Mouse (Mus musculus): Measurements from ENCODE around the gene Ptprn2.

Ptprn2 gene

GRCm38 (mm10) chr12:117187167-117187566 lies 701.6 kb downstream of the Ptprn2 start:
- DNase-seq, result no peak

GRCm38 (mm10) chr12:117192001-117192400 lies 706.5 kb downstream of the Ptprn2 start:
- DNase-seq, result no peak

- peak; percentile 85 for DNase-seq
These were observed 711.4 kb downstream of the Ptprn2 start for GRCm38 (mm10) chr12:117196721-117197425.

- DNase-seq, result no peak
These were observed 712.6 kb downstream of the Ptprn2 start for GRCm38 (mm10) chr12:117198093-117198492.

GRCm38 (mm10) chr12:117200117-117200516 lies 714.6 kb downstream of the Ptprn2 start:
- peak; percentile 66 for DNase-seq

GRCm38 (mm10) chr12:117200590-117200989 lies 715.1 kb downstream of the Ptprn2 start:
- DNase-seq, result peak; percentile 41

GRCm38 (mm10) chr12:117203506-117203905 lies 718.0 kb downstream of the Ptprn2 start:
- no peak for DNase-seq

- no peak for DNase-seq
These were observed 719.4 kb downstream of the Ptprn2 start for GRCm38 (mm10) chr12:117204905-117205304.

GRCm38 (mm10) chr12:117207421-117208120 lies 722.1 kb downstream of the Ptprn2 start:
- DNase-seq, result no peak

- DNase-seq, result no peak
These were observed 724.9 kb downstream of the Ptprn2 start for GRCm38 (mm10) chr12:117210467-117210866.

GRCm38 (mm10) chr12:117213531-117213930 lies 728.0 kb downstream of the Ptprn2 start:
- DNase-seq, result no peak

- DNase-seq, result no peak
These were observed 728.8 kb downstream of the Ptprn2 start for GRCm38 (mm10) chr12:117214272-117214671.

GRCm38 (mm10) chr12:117214919-117215318 lies 729.4 kb downstream of the Ptprn2 start:
- DNase-seq, result no peak

GRCm38 (mm10) chr12:117221909-117222308 lies 736.4 kb downstream of the Ptprn2 start:
- no peak for DNase-seq

- DNase-seq, result no peak
These were observed 738.5 kb downstream of the Ptprn2 start for GRCm38 (mm10) chr12:117224036-117224435.

- no peak for DNase-seq
These were observed 741.7 kb downstream of the Ptprn2 start for GRCm38 (mm10) chr12:117227236-117227635.

GRCm38 (mm10) chr12:117229442-117229841 lies 743.9 kb downstream of the Ptprn2 start:
- no peak for DNase-seq

GRCm38 (mm10) chr12:117230282-117230681 lies 744.8 kb downstream of the Ptprn2 start:
- DNase-seq, result no peak

GRCm38 (mm10) chr12:117231850-117232249 lies 746.3 kb downstream of the Ptprn2 start:
- no peak for DNase-seq

- DNase-seq, result no peak
These were observed 749.6 kb downstream of the Ptprn2 start for GRCm38 (mm10) chr12:117235114-117235513.

- no peak for DNase-seq
These were observed 750.7 kb downstream of the Ptprn2 start for GRCm38 (mm10) chr12:117236020-117236734.

- no peak for DNase-seq
These were observed 751.5 kb downstream of the Ptprn2 start for GRCm38 (mm10) chr12:117236981-117237380.

GRCm38 (mm10) chr12:117239927-117240715 lies 754.6 kb downstream of the Ptprn2 start:
- DNase-seq, result peak; percentile 26
